Mouse (Mus musculus) cerebellum, adult 2 months (tissue): ENCODE data around the gene Lrrn2.

ENCODE experiments used
- CTCF ChIP-seq: fragments of 200-500 bp; IDR thresholded peaks from 2 replicates; pipeline ENCODE4 v1.5.1; 2011; ENCODE audit warnings: low read depth, mild to moderate bottlenecking, control low read depth, low read length, moderate library complexity, borderline replicate concordance; ENCODE audit not compliant: insufficient read depth
- POLR2A ChIP-seq: fragments of 200-500 bp; IDR thresholded peaks from 2 replicates; pipeline ENCODE4 v1.6.1; 2011; ENCODE audit warnings: low read length, control low read depth, borderline replicate concordance; ENCODE audit not compliant: insufficient read depth

DNA sequence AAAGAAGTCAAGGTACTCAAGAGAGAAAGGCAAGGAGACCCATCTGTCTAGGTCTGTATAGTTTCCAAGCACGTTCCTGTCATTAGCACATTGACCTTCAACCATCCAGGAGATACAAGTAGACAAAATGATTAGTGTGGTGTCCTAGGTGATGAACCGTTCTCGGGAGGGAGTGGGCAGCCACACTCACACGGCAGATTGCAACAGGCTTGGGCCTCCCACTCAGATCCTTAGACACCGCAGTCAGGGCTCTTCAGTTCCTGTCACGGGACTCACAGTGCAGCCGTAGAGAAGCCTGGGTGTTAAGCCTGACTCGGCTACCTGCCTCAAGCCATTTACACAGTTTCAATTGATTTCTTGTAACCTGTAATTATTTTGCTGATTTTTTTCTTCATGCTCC, 43.2 kb upstream of the Lrrn2 start:
- no peak for TF ChIP-seq CTCF
- TF ChIP-seq POLR2A = no peak
